Mouse (Mus musculus): ENCODE measurements around the gene Olfr701. TPM values are rescaled to one million over a fixed set of nuclear protein-coding genes. Genes with fewer than 3 reads are reported as not detected.
A peak's percentile ranks its signal among the peaks of the same experiment; 100 is the strongest.

Gene Olfr701
- 20.7 and 29.8 TPM in 2 replicates for polyA plus RNA-seq (2012; rRNA removed)

DNA sequence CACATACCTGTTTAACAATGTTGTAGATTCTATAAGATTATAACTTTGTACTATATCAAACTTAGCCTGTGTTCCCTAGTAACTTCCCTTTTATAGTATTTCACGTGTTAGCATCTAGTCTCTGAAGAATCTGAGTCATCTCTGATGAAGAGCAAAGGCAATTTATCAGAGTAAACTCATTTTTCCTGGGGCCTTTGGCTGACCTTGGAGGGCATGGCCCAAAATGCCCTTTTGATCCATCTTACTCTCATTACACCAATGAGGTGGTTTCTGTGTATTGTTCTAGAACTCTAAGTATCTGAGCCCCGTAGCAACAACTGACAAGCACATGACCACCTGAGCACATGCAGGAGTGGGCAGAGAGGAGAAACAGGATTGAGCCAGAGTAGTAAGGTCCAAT lies at the start of gene Olfr701:
Gene Olfr701, plus strand, starts transcription at position 301 of the 400 bp plus-strand sequence.
- TF ChIP-seq CTCF (IDR thresholded peaks at IDR 0.05; ENCODE audit: control insufficient read depth, insufficient read depth, insufficient replicate concordance, low read depth, low read length) = no peak
- TF ChIP-seq POLR2A (IDR thresholded peaks at IDR 0.05; ENCODE audit: control insufficient read depth, low read depth, low read length) = no peak
- Histone ChIP-seq H3K27ac (ENCODE audit: control insufficient read depth, insufficient read depth, low read depth, low read length) (no peak within 1 kb of the TSS), H3K4me3 (ENCODE audit: control insufficient read depth, low read depth, low read length) (peak within 1 kb of the TSS; percentile 54), H3K27me3 (ENCODE audit: control insufficient read depth, insufficient read depth, low read length) (no peaks in the 10 kb centered on the region), H3K4me1 (ENCODE audit: control insufficient read depth, insufficient read depth, low read length) (no peaks in the 10 kb centered on the region), H3K36me3 (ENCODE audit: control insufficient read depth, insufficient read depth, low read length) (no peaks in the 10 kb centered on the region)

DNA sequence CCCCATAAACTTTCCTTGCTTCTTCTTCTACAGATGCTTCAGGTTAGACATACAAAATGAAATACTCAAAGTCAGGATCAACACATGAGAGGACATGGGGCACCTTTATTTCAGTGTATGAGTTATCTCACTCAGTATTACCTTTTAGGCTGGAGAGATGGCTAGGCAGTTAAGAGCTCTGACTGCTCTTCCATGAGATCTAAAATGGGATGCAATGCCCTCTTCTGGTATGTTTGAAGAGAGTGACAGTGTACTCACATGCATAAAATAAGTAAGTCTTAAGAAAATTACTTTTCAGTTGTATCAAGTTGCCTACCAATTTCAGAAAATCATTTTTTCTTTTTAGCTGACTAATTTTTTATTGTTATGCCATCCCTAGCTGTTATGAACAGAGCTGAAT lies 25.6 kb upstream of the Olfr701 start:
- no peak overlapping the region for H3K27ac ChIP-seq (ENCODE audit: control insufficient read depth, insufficient read depth, low read depth, low read length)
- H3K36me3 ChIP-seq (ENCODE audit: control insufficient read depth, insufficient read depth, low read length) = no peaks in the 10 kb centered on the region
- H3K4me1 ChIP-seq (ENCODE audit: control insufficient read depth, insufficient read depth, low read length) = no peaks in the 10 kb centered on the region
- H3K27me3 ChIP-seq (ENCODE audit: control insufficient read depth, insufficient read depth, low read length) = no peaks in the 10 kb centered on the region
- H3K4me3 ChIP-seq (ENCODE audit: control insufficient read depth, low read depth, low read length) = no peak overlapping the region
- no peak for TF ChIP-seq POLR2A (IDR thresholded peaks at IDR 0.05; ENCODE audit: control insufficient read depth, low read depth, low read length)
- no peak for TF ChIP-seq CTCF (IDR thresholded peaks at IDR 0.05; ENCODE audit: control insufficient read depth, insufficient read depth, insufficient replicate concordance, low read depth, low read length)

DNA sequence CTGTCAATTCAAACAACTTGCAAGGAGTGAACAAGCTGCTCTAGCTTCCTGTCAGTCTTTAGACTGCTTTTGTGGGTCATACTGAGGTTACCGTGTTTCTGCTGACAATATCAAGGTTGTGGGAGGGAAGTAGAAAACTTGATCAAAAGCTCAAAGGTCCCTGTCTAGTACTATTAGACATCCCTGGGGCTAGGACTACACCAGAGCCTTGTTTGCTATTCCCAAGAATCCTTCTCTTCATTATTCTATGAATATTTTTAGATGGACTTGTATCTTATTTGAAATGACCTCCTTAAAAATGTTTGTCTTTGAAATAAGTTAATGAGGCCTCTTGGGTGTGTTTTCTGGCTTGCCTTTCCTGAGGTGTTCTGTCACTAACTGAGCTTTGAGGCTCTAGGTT lies 20.8 kb upstream of the Olfr701 start, which contains the start of gene Olfr699:
Gene Olfr699, minus strand, starts transcription at position 101 of the 400 bp plus-strand sequence.
- Histone ChIP-seq H3K27ac (ENCODE audit: control insufficient read depth, insufficient read depth, low read depth, low read length) (no peak within 1 kb of the TSS), H3K36me3 (ENCODE audit: control insufficient read depth, insufficient read depth, low read length) (no peaks in the 10 kb centered on the region), H3K4me1 (ENCODE audit: control insufficient read depth, insufficient read depth, low read length) (no peaks in the 10 kb centered on the region), H3K4me3 (ENCODE audit: control insufficient read depth, low read depth, low read length) (no peak within 1 kb of the TSS), H3K27me3 (ENCODE audit: control insufficient read depth, insufficient read depth, low read length) (no peaks in the 10 kb centered on the region)
- TF ChIP-seq POLR2A (IDR thresholded peaks at IDR 0.05; ENCODE audit: control insufficient read depth, low read depth, low read length) (no peak), CTCF (IDR thresholded peaks at IDR 0.05; ENCODE audit: control insufficient read depth, insufficient read depth, insufficient replicate concordance, low read depth, low read length) (no peak)

DNA sequence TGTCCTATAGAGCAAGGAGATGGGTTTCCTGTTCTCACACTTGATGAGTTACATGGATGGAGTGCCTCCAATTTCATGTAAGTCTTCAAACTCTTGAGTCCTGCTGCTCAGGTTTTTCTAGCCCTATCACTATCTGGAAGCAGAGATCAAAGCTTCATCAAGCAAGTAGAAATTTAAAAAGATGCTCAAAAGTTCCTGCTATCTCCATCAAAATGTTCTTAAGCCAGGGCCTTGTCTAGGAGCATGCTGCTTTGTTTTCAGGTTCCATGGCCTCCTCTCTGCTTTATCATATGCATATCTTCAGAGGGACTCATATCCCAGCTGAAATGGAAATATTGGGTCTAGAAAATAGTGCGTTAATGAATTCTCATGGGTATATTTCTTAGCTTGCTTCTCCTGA lies 5.2 kb upstream of the Olfr701 start, which contains the start of gene Olfr700:
Gene Olfr700, minus strand, starts transcription at position 101 of the 400 bp plus-strand sequence.
- TF ChIP-seq POLR2A (IDR thresholded peaks at IDR 0.05; ENCODE audit: control insufficient read depth, low read depth, low read length) = no peak
- TF ChIP-seq CTCF (IDR thresholded peaks at IDR 0.05; ENCODE audit: control insufficient read depth, insufficient read depth, insufficient replicate concordance, low read depth, low read length) = no peak
- no peak within 1 kb of the TSS for H3K27ac ChIP-seq (ENCODE audit: control insufficient read depth, insufficient read depth, low read depth, low read length)

DNA sequence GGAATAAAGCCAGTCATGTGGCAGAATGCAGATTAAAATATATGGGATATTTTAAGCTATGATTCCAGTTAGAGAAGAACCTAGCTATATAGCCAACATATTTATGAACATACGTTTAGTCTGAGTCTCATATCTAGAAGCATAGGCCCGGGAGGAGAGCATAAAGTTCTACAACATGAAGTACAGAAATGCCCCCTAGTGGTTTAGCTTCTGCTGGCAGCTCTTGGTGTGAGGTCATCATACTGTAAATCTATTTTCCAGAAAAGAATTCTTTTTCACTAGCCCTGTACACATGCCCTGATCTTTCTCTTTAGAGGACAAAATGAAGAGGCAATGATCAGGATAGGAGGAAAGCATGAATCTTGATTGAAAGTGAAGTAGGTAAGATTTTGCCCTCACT lies 1.8 kb downstream of the Olfr701 start:
- TF ChIP-seq CTCF (IDR thresholded peaks at IDR 0.05; ENCODE audit: control insufficient read depth, insufficient read depth, insufficient replicate concordance, low read depth, low read length) = no peak
- Histone ChIP-seq H3K36me3 (ENCODE audit: control insufficient read depth, insufficient read depth, low read length) (no peaks in the 10 kb centered on the region), H3K4me1 (ENCODE audit: control insufficient read depth, insufficient read depth, low read length) (no peaks in the 10 kb centered on the region), H3K27me3 (ENCODE audit: control insufficient read depth, insufficient read depth, low read length) (no peaks in the 10 kb centered on the region), H3K27ac (ENCODE audit: control insufficient read depth, insufficient read depth, low read depth, low read length) (no peak overlapping the region), H3K4me3 (ENCODE audit: control insufficient read depth, low read depth, low read length) (no peak overlapping the region)

More for the DNA sequence above, 5.2 kb upstream of the Olfr701 start, which contains the start of gene Olfr700:
- Histone ChIP-seq H3K36me3 (ENCODE audit: control insufficient read depth, insufficient read depth, low read length) (no peaks in the 10 kb centered on the region), H3K4me1 (ENCODE audit: control insufficient read depth, insufficient read depth, low read length) (no peaks in the 10 kb centered on the region), H3K27me3 (ENCODE audit: control insufficient read depth, insufficient read depth, low read length) (no peaks in the 10 kb centered on the region), H3K4me3 (ENCODE audit: control insufficient read depth, low read depth, low read length) (no peak within 1 kb of the TSS)

DNA sequence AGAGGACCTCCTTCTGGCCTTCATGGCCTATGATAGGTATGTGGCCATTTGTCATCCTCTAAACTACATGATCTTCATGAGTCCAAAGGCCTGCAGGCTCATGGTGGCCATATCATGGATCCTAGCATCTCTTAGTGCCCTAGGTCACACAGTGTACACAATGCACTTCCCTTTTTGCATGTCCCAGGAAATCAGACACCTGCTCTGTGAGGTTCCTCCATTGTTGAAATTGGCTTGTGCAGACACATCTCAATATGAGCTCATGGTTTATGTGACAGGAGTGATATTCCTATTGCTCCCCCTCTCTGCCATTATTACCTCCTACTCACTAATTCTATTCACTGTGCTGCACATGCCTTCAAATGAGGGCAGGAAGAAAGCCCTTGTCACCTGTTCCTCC lies 4.5 kb downstream of the Olfr701 start:
- Histone ChIP-seq H3K27ac (ENCODE audit: control insufficient read depth, insufficient read depth, low read depth, low read length) (no peak overlapping the region), H3K4me1 (ENCODE audit: control insufficient read depth, insufficient read depth, low read length) (no peaks in the 10 kb centered on the region), H3K4me3 (ENCODE audit: control insufficient read depth, low read depth, low read length) (no peak overlapping the region), H3K36me3 (ENCODE audit: control insufficient read depth, insufficient read depth, low read length) (no peaks in the 10 kb centered on the region), H3K27me3 (ENCODE audit: control insufficient read depth, insufficient read depth, low read length) (no peaks in the 10 kb centered on the region)
- TF ChIP-seq CTCF (IDR thresholded peaks at IDR 0.05; ENCODE audit: control insufficient read depth, insufficient read depth, insufficient replicate concordance, low read depth, low read length) = no peak
- TF ChIP-seq POLR2A (IDR thresholded peaks at IDR 0.05; ENCODE audit: control insufficient read depth, low read depth, low read length) = no peak

DNA sequence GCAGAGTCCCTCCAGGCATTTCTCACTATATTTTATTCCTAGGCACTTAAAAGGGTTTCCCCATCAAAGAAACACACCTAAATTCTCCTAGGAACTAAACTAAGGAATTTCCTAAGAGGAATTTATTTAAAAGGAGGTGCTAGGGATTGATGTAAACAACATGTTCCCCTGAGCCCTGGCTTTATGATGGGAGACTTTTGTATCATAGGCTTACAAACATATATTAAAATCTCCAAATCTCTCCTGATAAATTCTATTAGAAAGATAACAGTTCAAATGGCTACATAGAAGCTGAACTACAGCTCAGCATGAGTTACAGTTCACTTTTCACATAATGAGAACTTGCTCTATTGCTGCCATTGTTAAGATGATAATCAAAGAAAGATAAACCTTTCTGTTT lies 19.9 kb downstream of the Olfr701 start, which contains the start of gene Olfr702:
Gene Olfr702, minus strand, starts transcription at position 101 of the 400 bp plus-strand sequence.
- no peak within 1 kb of the TSS for H3K27ac ChIP-seq (ENCODE audit: control insufficient read depth, insufficient read depth, low read depth, low read length)
- H3K27me3 ChIP-seq (ENCODE audit: control insufficient read depth, insufficient read depth, low read length) = no peaks in the 10 kb centered on the region
- no peaks in the 10 kb centered on the region for H3K36me3 ChIP-seq (ENCODE audit: control insufficient read depth, insufficient read depth, low read length)
- TF ChIP-seq POLR2A (IDR thresholded peaks at IDR 0.05; ENCODE audit: control insufficient read depth, low read depth, low read length) (no peak), CTCF (IDR thresholded peaks at IDR 0.05; ENCODE audit: control insufficient read depth, insufficient read depth, insufficient replicate concordance, low read depth, low read length) (no peak)
- H3K4me1 ChIP-seq (ENCODE audit: control insufficient read depth, insufficient read depth, low read length) = no peaks in the 10 kb centered on the region
- H3K4me3 ChIP-seq (ENCODE audit: control insufficient read depth, low read depth, low read length) = no peak within 1 kb of the TSS

DNA sequence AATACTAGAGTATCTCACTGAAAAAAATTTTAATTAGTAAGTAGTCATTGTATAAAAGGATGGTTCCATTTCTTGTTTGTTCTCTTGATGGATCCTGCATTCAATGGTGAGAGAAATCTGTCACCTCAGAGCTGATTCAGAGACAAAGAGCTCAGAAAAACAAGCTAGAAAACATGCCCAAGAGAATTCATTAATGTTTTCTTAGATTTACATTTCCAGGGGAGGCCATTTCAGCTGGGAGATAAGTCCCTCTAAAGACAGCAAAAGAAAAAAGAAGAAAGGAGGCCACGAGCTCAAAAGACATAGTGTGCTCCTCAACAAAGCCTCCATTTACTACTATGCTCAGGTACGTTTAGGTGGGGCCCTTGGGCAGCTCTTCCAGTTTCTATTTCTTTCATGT lies 29.1 kb downstream of the Olfr701 start, which contains the start of gene Olfr703:
Gene Olfr703, plus strand, starts transcription at position 301 of the 400 bp plus-strand sequence.
- Histone ChIP-seq H3K27ac (ENCODE audit: control insufficient read depth, insufficient read depth, low read depth, low read length) (no peak within 1 kb of the TSS), H3K27me3 (ENCODE audit: control insufficient read depth, insufficient read depth, low read length) (no peaks in the 10 kb centered on the region), H3K36me3 (ENCODE audit: control insufficient read depth, insufficient read depth, low read length) (no peaks in the 10 kb centered on the region), H3K4me3 (ENCODE audit: control insufficient read depth, low read depth, low read length) (no peak within 1 kb of the TSS), H3K4me1 (ENCODE audit: control insufficient read depth, insufficient read depth, low read length) (no peaks in the 10 kb centered on the region)
- TF ChIP-seq POLR2A (IDR thresholded peaks at IDR 0.05; ENCODE audit: control insufficient read depth, low read depth, low read length) (no peak), CTCF (IDR thresholded peaks at IDR 0.05; ENCODE audit: control insufficient read depth, insufficient read depth, insufficient replicate concordance, low read depth, low read length) (no peak)
